Mouse (Mus musculus) cerebellum, adult 11-12 months (tissue): Measurements from ENCODE around the gene Ncam2.
"Not testable (repeated sequence)": the region's sequence is repeated elsewhere in the genome, so short reads cannot be mapped to it uniquely, and the experiment has no call there.

Source experiments
- DNase-seq: peaks from one replicate; pipeline ENCODE4 v3.0.0; 2022

Gene Ncam2

GRCm38 (mm10) chr16:81303806-81304205 lies 103.3 kb downstream of the Ncam2 start:
- DNase-seq = no peak

- no peak for DNase-seq
These were observed 108.7 kb downstream of the Ncam2 start for GRCm38 (mm10) chr16:81309215-81309614.

- DNase-seq = no peak
These were observed 118.5 kb downstream of the Ncam2 start for GRCm38 (mm10) chr16:81319037-81319436.

- DNase-seq = no peak
These were observed 130.0 kb downstream of the Ncam2 start for GRCm38 (mm10) chr16:81330539-81330938.

GRCm38 (mm10) chr16:81365901-81366300 lies 165.4 kb downstream of the Ncam2 start:
- no peak for DNase-seq

- no peak for DNase-seq
These were observed 173.7 kb downstream of the Ncam2 start for GRCm38 (mm10) chr16:81374234-81374633.

- no peak for DNase-seq
These were observed 179.9 kb downstream of the Ncam2 start for GRCm38 (mm10) chr16:81380434-81380833.

GRCm38 (mm10) chr16:81388646-81389045 lies 188.1 kb downstream of the Ncam2 start:
- no peak for DNase-seq

GRCm38 (mm10) chr16:81434559-81434958 lies 234.1 kb downstream of the Ncam2 start:
- DNase-seq = no peak

- no peak for DNase-seq
These were observed 236.8 kb downstream of the Ncam2 start for GRCm38 (mm10) chr16:81437091-81437867.

GRCm38 (mm10) chr16:81437868-81438249 lies 237.4 kb downstream of the Ncam2 start:
- no peak for DNase-seq

GRCm38 (mm10) chr16:81450851-81451250 lies 250.4 kb downstream of the Ncam2 start:
- no peak for DNase-seq

GRCm38 (mm10) chr16:81452988-81453387 lies 252.5 kb downstream of the Ncam2 start:
- no peak for DNase-seq

- no peak for DNase-seq
These were observed 254.0 kb downstream of the Ncam2 start for GRCm38 (mm10) chr16:81454472-81454871.

- DNase-seq = not testable (repeated sequence)
These were observed 262.2 kb downstream of the Ncam2 start for GRCm38 (mm10) chr16:81462731-81463130.

GRCm38 (mm10) chr16:81472925-81473324 lies 272.4 kb downstream of the Ncam2 start:
- no peak for DNase-seq

- no peak for DNase-seq
These were observed 280.6 kb downstream of the Ncam2 start for GRCm38 (mm10) chr16:81481058-81481457.

GRCm38 (mm10) chr16:81496111-81496510 lies 295.6 kb downstream of the Ncam2 start:
- no peak for DNase-seq

- no peak for DNase-seq
These were observed 302.1 kb downstream of the Ncam2 start for GRCm38 (mm10) chr16:81502578-81502977.

- DNase-seq = no peak
These were observed 335.7 kb downstream of the Ncam2 start for GRCm38 (mm10) chr16:81536230-81536629.

- no peak for DNase-seq
These were observed 387.1 kb downstream of the Ncam2 start for GRCm38 (mm10) chr16:81587565-81588107.

GRCm38 (mm10) chr16:81623276-81623675 lies 422.8 kb downstream of the Ncam2 start:
- no peak for DNase-seq

- no peak for DNase-seq
These were observed 423.3 kb downstream of the Ncam2 start for GRCm38 (mm10) chr16:81623776-81624175.

GRCm38 (mm10) chr16:81650286-81650685 lies 449.8 kb downstream of the Ncam2 start:
- no peak for DNase-seq

GRCm38 (mm10) chr16:81651550-81651949 lies 451.1 kb downstream of the Ncam2 start:
- DNase-seq = no peak
